Mouse (Mus musculus) liver, embryonic 16.5 days (tissue): ENCODE data around the gene Entpd1. TPM values are rescaled to one million over a fixed set of nuclear protein-coding genes. Genes with fewer than 3 reads are reported as not detected.

Experiments used
- ATAC-seq: fragments of 200-750 bp; cut with Nextera tagmentation; 2 replicates; pipeline ENCODE4 v1.8.0; 2017; ENCODE audit warnings: low read depth, mild to moderate bottlenecking, moderate number of reproducible peaks, moderate library complexity
- H3K27ac ChIP-seq: fragments of 300-500 bp; sonication (generic); 2 replicates; pipeline ENCODE4 v1.5.1; 2014; ENCODE audit warnings: mild to moderate bottlenecking, low read length
- H3K27me3 ChIP-seq: fragments of 300-500 bp; sonication (generic); 2 replicates; pipeline ENCODE4 v1.6.1; 2014; ENCODE audit warnings: low read depth, low read length, mixed read lengths; ENCODE audit not compliant: control insufficient read depth, insufficient read depth
- H3K36me3 ChIP-seq: fragments of 300-500 bp; sonication (generic); 2 replicates; pipeline ENCODE4 v1.6.1; 2014; ENCODE audit warnings: mild to moderate bottlenecking; ENCODE audit not compliant: control insufficient read depth, insufficient read depth
- H3K4me1 ChIP-seq: fragments of 300-500 bp; sonication (generic); 2 replicates; pipeline ENCODE4 v1.6.1; 2014; ENCODE audit warnings: low read depth, low read length, mixed read lengths; ENCODE audit not compliant: control insufficient read depth
- H3K4me2 ChIP-seq: fragments of 300-500 bp; sonication (generic); 2 replicates; pipeline ENCODE4 v1.6.1; 2014; ENCODE audit warnings: low read depth, low read length, mixed read lengths
- H3K4me3 ChIP-seq: fragments of 300-500 bp; sonication (generic); 2 replicates; pipeline ENCODE4 v1.5.1; 2014; ENCODE audit warnings: low read depth, mild to moderate bottlenecking, low read length
- H3K9ac ChIP-seq: fragments of 300-500 bp; sonication (generic); 2 replicates; pipeline ENCODE4 v1.6.1; 2014; ENCODE audit warnings: low read depth, low read length
- H3K9me3 ChIP-seq: fragments of 300-500 bp; sonication (generic); replicated peaks from 2 replicates; pipeline ENCODE4 v1.6.1; 2016; ENCODE audit warnings: low read length; ENCODE audit not compliant: control insufficient read depth
- WGBS: fragments of 180-500 bp; shearing (Covaris S2); extraction: QIAGEN DNeasy Blood & Tissue Kit; methylation state at CpG from one replicate; pipeline ENCODE4 v1.1.7; 2014; ENCODE audit not compliant: insufficient replicate concordance; 5-methylcytosine and 5-hydroxymethylcytosine counted together
- polyA plus RNA-seq: library from polyadenylated mRNA; unstranded; fragments of >200 nt; fragmentation: Nextera tagmentation; extraction: Ambion mirVana; gene quantifications from 2 replicates; pipeline ENCODE4 v1.2.1, GENCODE M21; 2015

Gene Entpd1
- polyA plus RNA-seq, 1 experiment from 2014 or later: 4.7 TPM

DNA sequence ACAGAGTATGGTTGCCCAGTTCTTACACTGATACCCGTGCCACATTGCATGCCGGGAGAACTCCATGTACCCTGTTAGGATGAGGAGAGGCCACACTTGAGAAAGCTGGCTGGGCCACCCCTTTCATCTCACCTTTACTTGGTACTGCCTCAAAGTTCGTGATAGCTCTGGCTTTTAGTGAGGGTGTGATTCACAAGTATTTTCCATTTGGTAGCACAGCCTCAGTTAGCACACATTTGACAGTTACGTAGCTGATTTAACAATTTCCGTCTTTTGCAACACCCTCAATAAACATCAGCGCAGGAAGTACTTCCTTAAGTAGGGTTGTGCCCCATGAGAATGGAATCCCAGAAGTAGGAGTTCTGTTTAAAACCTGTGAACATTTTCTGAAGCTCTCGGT lies 53.6 kb downstream of the Entpd1 start:
- no peaks in the 10 kb centered on the region for H3K36me3 ChIP-seq
- H3K27ac ChIP-seq: no peak overlapping the region
- H3K4me1 ChIP-seq: no peaks in the 10 kb centered on the region
- H3K27me3 ChIP-seq: no peaks in the 10 kb centered on the region
- H3K9me3 ChIP-seq: no peaks in the 10 kb centered on the region
- H3K4me3 ChIP-seq: no peak overlapping the region
- WGBS: 75% methylated on average over 7 of the region's 7 CpGs
- no peak overlapping the region for H3K9ac ChIP-seq
- ATAC-seq: no peak
- H3K4me2 ChIP-seq: no peak overlapping the region

DNA sequence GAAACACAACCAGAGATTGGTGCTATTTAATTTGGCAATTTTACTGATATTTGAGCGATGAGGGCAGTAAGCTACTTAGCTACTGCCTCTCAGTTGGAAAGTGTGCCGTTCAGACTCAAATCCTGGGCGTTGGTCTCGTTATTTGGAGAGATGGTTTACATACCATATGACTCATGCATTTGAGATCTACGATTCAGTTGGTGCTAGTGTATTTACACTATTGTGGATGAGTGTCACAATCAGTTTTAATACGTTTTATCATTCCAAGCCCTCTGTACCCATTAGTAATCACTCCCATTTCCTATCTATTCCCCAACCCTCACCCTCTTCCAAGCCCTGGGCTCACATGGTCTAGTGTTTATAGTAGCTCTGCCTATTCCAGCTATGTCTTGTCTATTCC lies 54.9 kb downstream of the Entpd1 start:
- no peak overlapping the region for H3K27ac ChIP-seq
- H3K4me1 ChIP-seq: no peaks in the 10 kb centered on the region
- no peaks in the 10 kb centered on the region for H3K36me3 ChIP-seq
- WGBS: 53% methylated on average over 6 of the region's 6 CpGs
- ATAC-seq: no peak
- no peak overlapping the region for H3K9ac ChIP-seq
- no peak overlapping the region for H3K4me3 ChIP-seq
- no peaks in the 10 kb centered on the region for H3K9me3 ChIP-seq
- no peak overlapping the region for H3K4me2 ChIP-seq
- H3K27me3 ChIP-seq: no peaks in the 10 kb centered on the region

DNA sequence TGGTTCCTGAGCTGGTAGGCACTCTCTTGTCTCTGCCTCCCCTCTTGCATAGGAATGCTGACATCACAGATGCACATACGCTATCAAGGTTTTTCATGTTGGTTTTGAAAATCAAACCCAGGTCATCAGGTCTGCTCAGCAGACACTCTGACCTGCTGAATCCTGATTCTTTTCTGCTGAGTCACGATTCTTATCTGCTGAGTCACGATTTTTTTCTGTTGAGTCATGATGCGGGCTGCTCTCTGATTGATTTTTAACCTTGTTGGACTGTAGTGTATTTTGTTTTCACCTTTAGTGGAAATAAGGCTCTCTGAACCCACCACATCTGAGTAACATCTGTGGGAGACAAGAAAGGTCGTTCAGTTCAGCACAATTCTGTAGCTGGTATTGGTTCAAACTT lies 63.2 kb downstream of the Entpd1 start:
- Histone ChIP-seq H3K4me2 (no peak overlapping the region), H3K27me3 (no peaks in the 10 kb centered on the region), H3K4me1 (no peaks in the 10 kb centered on the region), H3K36me3 (no peaks in the 10 kb centered on the region), H3K9ac (no peak overlapping the region), H3K9me3 (no peaks in the 10 kb centered on the region), H3K4me3 (no peak overlapping the region), H3K27ac (no peak overlapping the region)
- no peak for ATAC-seq
- 52% methylated on average over 5 of the region's 5 CpGs for WGBS

DNA sequence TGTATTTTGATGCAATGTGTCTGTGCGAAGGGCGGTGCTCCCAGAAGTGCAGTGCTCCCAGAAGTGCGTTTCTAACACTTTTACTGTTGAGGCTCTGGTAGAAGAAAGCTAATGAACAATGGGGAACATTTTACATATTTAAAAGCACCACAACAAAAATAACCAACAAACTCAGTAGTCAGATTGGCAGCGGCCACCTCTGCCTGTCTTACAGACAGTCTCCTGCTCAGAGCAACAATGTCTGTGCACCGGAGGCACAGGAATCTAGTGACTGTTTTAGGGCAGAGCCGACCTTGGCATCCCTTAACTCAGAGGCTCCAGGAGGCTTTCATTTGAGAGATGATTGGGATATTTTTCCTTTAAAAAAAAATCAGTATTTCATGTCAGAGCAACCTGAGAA lies 65.9 kb downstream of the Entpd1 start:
- Histone ChIP-seq H3K36me3 (no peaks in the 10 kb centered on the region), H3K4me1 (no peaks in the 10 kb centered on the region), H3K9me3 (no peaks in the 10 kb centered on the region), H3K27me3 (no peaks in the 10 kb centered on the region), H3K4me2 (no peak overlapping the region), H3K4me3 (no peak overlapping the region), H3K9ac (no peak overlapping the region), H3K27ac (no peak overlapping the region)
- 73% methylated on average over 6 of the region's 6 CpGs for WGBS
- ATAC-seq: no peak

DNA sequence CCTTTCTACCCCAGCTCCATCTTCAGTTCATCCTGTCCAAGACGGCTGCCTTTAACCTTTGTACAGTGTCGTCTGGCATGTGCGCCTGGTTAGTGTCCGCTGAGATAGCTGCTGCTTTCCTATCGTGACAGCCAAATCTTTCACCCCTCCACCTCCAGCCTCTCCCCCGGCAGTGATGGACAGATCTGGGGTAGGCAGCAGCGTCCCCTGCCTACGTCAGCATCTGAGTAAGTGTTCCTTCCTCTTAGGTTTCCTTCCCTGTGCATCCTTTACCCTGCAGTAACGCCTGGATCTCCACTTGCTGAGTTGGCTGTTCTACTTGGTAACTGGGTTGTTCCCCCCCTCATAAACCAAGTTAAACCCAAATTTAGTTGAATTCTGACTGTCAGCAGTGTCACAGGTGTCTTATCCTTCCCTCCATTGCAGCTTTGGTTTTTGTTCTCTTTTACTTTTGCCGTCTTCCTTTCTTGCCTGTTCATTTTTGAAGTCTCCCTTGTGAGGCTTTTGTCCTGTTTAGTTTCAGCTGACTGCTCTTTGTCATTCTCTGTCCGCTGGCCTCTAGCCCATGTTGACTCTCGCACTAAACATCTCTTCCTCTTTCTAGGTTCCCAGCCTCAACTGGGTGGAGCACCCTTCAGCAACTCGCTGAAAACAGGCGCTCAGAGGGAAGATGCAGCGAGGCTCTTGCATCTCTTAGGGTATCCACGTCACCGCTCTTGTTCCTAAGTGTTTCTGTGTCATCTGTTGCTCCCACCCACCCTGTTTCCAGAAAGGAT lies 66.6 kb downstream of the Entpd1 start:
- H3K9ac ChIP-seq: no peak overlapping the region
- no peaks in the 10 kb centered on the region for H3K9me3 ChIP-seq
- peak; percentile 50 for ATAC-seq
- no peak overlapping the region for H3K4me3 ChIP-seq
- H3K4me1 ChIP-seq: no peaks in the 10 kb centered on the region
- WGBS: 15% methylated on average over 17 of the region's 17 CpGs
- no peaks in the 10 kb centered on the region for H3K27me3 ChIP-seq
- no peaks in the 10 kb centered on the region for H3K36me3 ChIP-seq
- no peak overlapping the region for H3K27ac ChIP-seq
- H3K4me2 ChIP-seq: no peak overlapping the region

DNA sequence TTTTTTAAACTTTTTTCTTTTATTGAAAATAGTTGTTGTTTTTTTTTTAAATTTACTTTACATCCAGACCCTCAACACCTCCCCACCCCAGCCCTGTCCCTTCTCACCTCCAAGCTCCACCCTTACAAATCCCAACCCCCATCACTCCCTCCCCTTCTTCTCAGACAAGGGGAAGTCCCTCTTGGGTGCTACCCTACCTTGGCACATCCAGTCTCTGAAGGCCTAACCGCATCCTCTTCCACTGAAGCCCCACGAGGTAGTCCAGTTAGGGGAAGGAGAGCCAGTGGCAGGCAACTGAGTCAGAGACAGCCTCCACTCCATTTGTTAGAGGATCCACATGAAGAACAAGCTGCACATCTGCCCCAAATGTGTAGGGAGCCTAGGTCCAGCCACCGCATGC lies 67.5 kb downstream of the Entpd1 start:
- Histone ChIP-seq H3K27me3 (no peaks in the 10 kb centered on the region), H3K36me3 (no peaks in the 10 kb centered on the region), H3K27ac (no peak overlapping the region), H3K9me3 (no peaks in the 10 kb centered on the region), H3K9ac (no peak overlapping the region), H3K4me2 (no peak overlapping the region), H3K4me3 (no peak overlapping the region), H3K4me1 (no peaks in the 10 kb centered on the region)
- 57% methylated on average over 3 of the region's 3 CpGs for WGBS
- ATAC-seq: no peak

DNA sequence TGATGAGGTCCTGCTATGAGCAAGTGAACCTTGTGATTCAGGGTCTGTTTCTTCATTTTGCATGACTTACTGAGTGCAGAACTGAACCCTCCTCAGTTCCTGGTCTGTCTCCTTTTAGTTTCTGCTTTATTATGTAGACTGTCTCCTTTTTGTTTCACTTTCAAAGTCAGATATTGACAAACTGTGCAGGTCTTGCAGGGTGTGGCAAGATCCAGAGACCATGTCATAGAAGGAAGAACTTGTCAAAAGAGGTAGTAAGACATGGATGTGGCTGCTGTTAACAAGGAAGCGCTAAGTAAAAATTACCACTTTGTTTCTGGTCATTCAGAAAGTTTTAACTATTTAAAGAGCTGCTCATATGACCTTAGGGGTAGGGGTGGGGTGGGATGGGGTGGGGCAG lies 72.0 kb downstream of the Entpd1 start:
- Histone ChIP-seq H3K27me3 (no peaks in the 10 kb centered on the region), H3K4me1 (no peaks in the 10 kb centered on the region), H3K4me3 (no peak overlapping the region), H3K27ac (no peak overlapping the region), H3K4me2 (no peak overlapping the region), H3K9me3 (no peaks in the 10 kb centered on the region), H3K36me3 (no peaks in the 10 kb centered on the region), H3K9ac (no peak overlapping the region)
- peak; percentile 35; the same call in 1 of the 2 replicates for ATAC-seq
- WGBS: 77% methylated on average over 1 of the region's 1 CpGs

DNA sequence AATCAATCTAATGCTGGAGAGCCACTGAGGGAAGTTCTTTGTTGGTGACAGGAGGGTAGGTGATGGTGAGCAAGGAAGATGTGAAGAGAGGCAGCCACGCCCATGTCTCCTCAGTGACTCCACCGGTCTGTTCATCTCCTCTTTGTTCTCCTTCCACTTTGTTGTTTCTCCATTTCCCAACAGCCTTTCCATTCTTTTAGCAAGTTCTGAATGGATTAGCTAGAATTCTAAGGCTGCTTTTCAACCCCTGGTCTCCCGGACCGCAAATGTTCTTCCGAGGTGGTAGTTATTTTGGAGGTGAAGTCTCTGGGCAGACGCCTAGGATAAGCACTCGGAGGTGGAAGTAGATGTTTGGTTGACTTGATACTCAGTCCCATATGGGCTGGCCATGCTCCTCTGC lies 72.4 kb downstream of the Entpd1 start:
- no peak overlapping the region for H3K4me2 ChIP-seq
- ATAC-seq: no peak
- H3K27ac ChIP-seq: no peak overlapping the region; the same call in 1 of the 2 replicates
- H3K4me1 ChIP-seq: no peaks in the 10 kb centered on the region
- H3K9ac ChIP-seq: no peak overlapping the region
- 73% methylated on average over 7 of the region's 7 CpGs for WGBS
- H3K27me3 ChIP-seq: no peaks in the 10 kb centered on the region
- H3K36me3 ChIP-seq: no peaks in the 10 kb centered on the region
- H3K9me3 ChIP-seq: no peaks in the 10 kb centered on the region
- no peak overlapping the region for H3K4me3 ChIP-seq

DNA sequence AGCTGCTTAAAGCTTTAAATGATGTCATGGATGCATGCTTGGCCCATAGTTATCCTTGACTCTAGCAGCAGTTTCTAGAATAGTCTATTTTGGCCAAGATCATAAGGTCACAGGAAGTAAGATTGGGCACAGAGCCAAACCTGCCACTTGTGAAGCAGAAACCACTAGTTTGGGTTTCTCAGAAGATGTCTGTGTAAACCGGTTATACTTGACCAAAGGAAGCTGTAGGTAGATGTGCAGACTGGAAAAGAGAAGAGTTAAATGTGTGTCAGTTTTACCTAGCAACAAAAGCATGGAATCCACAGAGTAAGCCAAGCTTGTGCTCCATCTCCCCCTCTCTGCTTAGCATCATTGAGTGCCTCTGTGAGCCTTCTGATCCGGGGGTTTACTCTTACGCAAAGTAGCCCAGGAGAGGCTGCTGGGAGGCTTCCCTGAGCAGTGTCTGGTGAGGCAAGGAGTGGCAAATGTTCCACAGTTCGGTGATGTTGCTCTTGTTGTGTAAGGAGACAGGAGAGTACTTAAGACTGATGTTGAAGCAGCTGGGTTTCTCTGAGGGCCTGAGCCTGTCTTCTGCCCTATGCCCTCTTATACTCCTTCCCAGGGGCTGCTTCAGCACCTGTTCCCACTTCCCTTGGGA lies 75.2 kb downstream of the Entpd1 start:
- 53% methylated on average over 4 of the region's 4 CpGs for WGBS
- Histone ChIP-seq H3K4me1 (no peaks in the 10 kb centered on the region), H3K4me3 (no peak overlapping the region), H3K36me3 (no peaks in the 10 kb centered on the region), H3K27me3 (no peaks in the 10 kb centered on the region), H3K9me3 (no peaks in the 10 kb centered on the region), H3K27ac (no peak overlapping the region), H3K9ac (no peak overlapping the region), H3K4me2 (no peak overlapping the region)
- no peak for ATAC-seq
